Mouse (Mus musculus): Measurements from ENCODE around the gene Mecr.

DNA sequence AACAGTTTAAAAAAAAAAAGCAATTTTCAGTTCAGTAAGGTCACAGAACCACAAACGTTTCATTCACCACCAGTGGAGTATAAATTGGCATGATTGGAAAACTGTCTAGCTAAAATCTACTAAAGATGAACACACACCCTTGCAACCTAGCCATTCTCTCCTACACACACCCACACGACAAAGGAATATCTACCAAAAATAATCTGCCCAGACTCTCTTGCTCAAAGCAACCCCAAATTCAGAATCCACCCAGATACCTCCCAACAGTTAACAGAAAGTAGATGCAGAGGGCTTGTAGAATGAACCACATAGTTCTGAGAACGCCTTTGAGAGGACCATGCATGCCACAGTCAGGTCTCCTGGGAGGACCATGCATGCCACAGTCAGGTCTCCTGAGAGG is 38.0 kb upstream of the Mecr start:
- TF ChIP-seq CTCF (IDR thresholded peaks at IDR 0.05; ENCODE audit: borderline replicate concordance, insufficient read depth, low read depth, low read length) (no peak), POLR2A (IDR thresholded peaks at IDR 0.05; ENCODE audit: borderline replicate concordance, insufficient read depth, low read length) (no peak)
